In genomic region chr9:51908838-51909237, GRCm38 (mm10) we compare ENCODE assay signal across 9 mouse cellular contexts. TPM values are rescaled to one million over a fixed set of nuclear protein-coding genes. Genes with fewer than 3 reads are reported as not detected.
A peak's percentile ranks its signal among the peaks of the same experiment; 100 is the strongest.
DNase-seq lines count a peak whose midpoint lies in the region; ATAC-seq and TF ChIP-seq lines count a peak whose summit lies in the region.
"Had no signal": no experiment of that assay in that cellular context is flagged by ENCODE, and none has a peak within 500 bp of the region (broad histone marks: within the 10 kb centered on the region; RNA-seq: fewer than 3 reads in every experiment).

No protein-coding gene starts in this region.

- peaks cover 0 to 3% of the 10 kb centered on the region in 2 experiments for H3K27me3 ChIP-seq in MEL (ENCODE audit: control insufficient read depth in 1 of 2, insufficient read depth in 2 of 2, low read length in 2 of 2)
- no peaks in the 10 kb centered on the region for H3K27me3 ChIP-seq in forebrain, embryonic 12.5 days
- no peaks in the 10 kb centered on the region for H3K27me3 ChIP-seq in lung, embryonic 16.5 days (ENCODE audit: control insufficient read depth, insufficient read depth, low read depth, low read length)

- no peaks in the 10 kb centered on the region for H3K36me3 ChIP-seq in MEL (ENCODE audit: control insufficient read depth in 1 of 2, insufficient read depth in 2 of 2, low read length in 2 of 2)
- no peaks in the 10 kb centered on the region for H3K36me3 ChIP-seq in forebrain, embryonic 12.5 days (replicated peaks)
- no peaks in the 10 kb centered on the region for H3K36me3 ChIP-seq in lung, embryonic 16.5 days (ENCODE audit: control insufficient read depth, insufficient read depth, low read length)

- 31% methylated on average over 2 of the region's 2 CpGs for WGBS in forebrain, embryonic 12.5 days
- WGBS in lung, embryonic 16.5 days: 3% methylated on average over 2 of the region's 2 CpGs

- H3K4me1 ChIP-seq in MEL (ENCODE audit: control insufficient read depth in 1 of 2, insufficient read depth in 2 of 2, low read length in 2 of 2): no peaks in the 10 kb centered on the region
- no peaks in the 10 kb centered on the region for H3K4me1 ChIP-seq in forebrain, embryonic 12.5 days
- H3K4me1 ChIP-seq in lung, embryonic 16.5 days (replicated peaks; ENCODE audit: control insufficient read depth, insufficient read depth, low read length): 0 out of 2 replicates have a peak, but pooled peaks cover 2% of the 10 kb centered on the region

- intact Hi-C loops in heart, postnatal 14 days (cut with DNase I): loop anchor here (1.0 to 5.0 kb wide), 3 partner anchors 142 to 747 kb away; partner anchors contain the start of gene Arhgap20

- H3K9ac ChIP-seq in MEL (ENCODE audit: control insufficient read depth, low read depth, low read length, poor library complexity, severe bottlenecking): no peak overlapping the region
- no peak overlapping the region for H3K9ac ChIP-seq in forebrain, embryonic 12.5 days
- H3K9ac ChIP-seq in lung, embryonic 16.5 days (ENCODE audit: low read length): no peak overlapping the region

- H3K27ac ChIP-seq in MEL (ENCODE audit: control insufficient read depth, low read depth, low read length): no peak overlapping the region
- H3K27ac ChIP-seq in forebrain, embryonic 12.5 days: no peak overlapping the region
- no peak overlapping the region for H3K27ac ChIP-seq in lung, embryonic 16.5 days (ENCODE audit: low read length)
- H3K27ac ChIP-seq: macrophage had no signal

- H3K4me3 ChIP-seq in MEL (ENCODE audit: control insufficient read depth in 1 of 2, insufficient read depth in 1 of 2, low read depth in 2 of 2, low read length in 2 of 2): no peak overlapping the region
- no peak overlapping the region for H3K4me3 ChIP-seq in forebrain, embryonic 12.5 days (replicated peaks)
- no peak overlapping the region for H3K4me3 ChIP-seq in lung, embryonic 16.5 days (ENCODE audit: low read length)

- H3K79me2 ChIP-seq in MEL (ENCODE audit: control insufficient read depth, insufficient read depth, low read length, poor library complexity): no peaks in the 10 kb centered on the region

- no peak for TF ChIP-seq POLR2A in MEL (IDR thresholded peaks at IDR 0.05; ENCODE audit: control insufficient read depth in 1 of 2, insufficient read depth in 1 of 2, low read depth in 1 of 2, low read length in 2 of 2, poor library complexity in 1 of 2)

- peak; percentile 73; the same call in 1 of the 2 replicates for ATAC-seq in forebrain, embryonic 12.5 days (ENCODE audit: low FRiP score)
- peak; percentile 91 for ATAC-seq in lung, embryonic 16.5 days (ENCODE audit: low read depth)

- H3K9me3 ChIP-seq in MEL (replicated peaks; ENCODE audit: insufficient read depth, low read length): no peaks in the 10 kb centered on the region
- H3K9me3 ChIP-seq in forebrain, embryonic 12.5 days: no peaks in the 10 kb centered on the region
- H3K9me3 ChIP-seq in lung, embryonic 16.5 days (ENCODE audit: control insufficient read depth, low read length): no peaks in the 10 kb centered on the region

- peak; percentile 72 for TF ChIP-seq RAD21 in MEL (IDR thresholded peaks at IDR 0.05; ENCODE audit: low read depth, low read length)

- TF ChIP-seq EP300 in MEL (IDR thresholded peaks at IDR 0.05; ENCODE audit: low read depth in 1 of 2, low read length in 2 of 2): no peak

- DNase-seq in MEL (ENCODE audit: low read depth, low spot score): peak; percentile 77
- DNase-seq in c-Kit-positive CD71-positive TER-119-negative erythroid progenitor cells, embryonic 14.5 days (ENCODE audit: low read depth): peak; percentile 45
- peak; percentile 68 to 75 for DNase-seq in heart, postnatal 14 days
- peak; percentile 42 to 86 for DNase-seq in layer of hippocampus, adult 8-10 months (ENCODE audit: low spot score in 2 of 2)
- DNase-seq in retina, embryonic 14.5 days (ENCODE audit: low spot score): peak; percentile 92
- peak; percentile 86 for DNase-seq in thymus, postnatal 4 days

- no peak overlapping the region for H3K4me2 ChIP-seq in forebrain, embryonic 12.5 days
- no peak overlapping the region for H3K4me2 ChIP-seq in lung, embryonic 16.5 days (ENCODE audit: low read depth, low read length)

- peak; percentile 64 to 82 (median 72) for TF ChIP-seq CTCF in MEL (IDR thresholded peaks at IDR 0.05 in 2 of 3, conservative IDR thresholded peaks at IDR 0.05 in 1 of 3; ENCODE audit: control insufficient read depth in 1 of 3, insufficient read depth in 1 of 3, low read depth in 2 of 3, low read length in 3 of 3, poor library complexity in 1 of 3, severe bottlenecking in 1 of 3)

TF ChIP-seq in MEL, 35 proteins besides CTCF, POLR2A, EP300 and RAD21:
- no peak for TF ChIP-seq USF1 (IDR thresholded peaks at IDR 0.05; ENCODE audit: low read depth, low read length)
- no peak for TF ChIP-seq BHLHE40 (IDR thresholded peaks at IDR 0.05; ENCODE audit: borderline replicate concordance, low read depth, low read length)
- TF ChIP-seq MAX (IDR thresholded peaks at IDR 0.05; ENCODE audit: low read length): no peak
- TF ChIP-seq ZNF384 (IDR thresholded peaks at IDR 0.05; ENCODE audit: low read depth, low read length): no peak
- no peak for TF ChIP-seq ETS1 (IDR thresholded peaks at IDR 0.05; ENCODE audit: low read depth, low read length)
- peak; percentile 59 for TF ChIP-seq ZC3H11A (IDR thresholded peaks at IDR 0.05; ENCODE audit: low read depth, low read length)
- no peak for TF ChIP-seq UBTF (IDR thresholded peaks at IDR 0.05; ENCODE audit: borderline replicate concordance, insufficient read depth, low read depth, low read length)
- no peak for TF ChIP-seq NELFE (IDR thresholded peaks at IDR 0.05; ENCODE audit: low read depth, low read length)
- TF ChIP-seq GATA1 (IDR thresholded peaks at IDR 0.05; ENCODE audit: low read depth, low read length): peak; percentile 22; the same call in 1 of the 2 replicates
- TF ChIP-seq USF2 (IDR thresholded peaks at IDR 0.05; ENCODE audit: borderline replicate concordance in 1 of 2, insufficient read depth in 1 of 2, low read depth in 1 of 2, low read length in 2 of 2): no peak
- no peak for TF ChIP-seq POLR2AphosphoS2 (IDR thresholded peaks at IDR 0.05; ENCODE audit: low read length)
- no peak for TF ChIP-seq TCF12 (IDR thresholded peaks at IDR 0.05; ENCODE audit: low read depth, low read length)
- TF ChIP-seq TAL1 (IDR thresholded peaks at IDR 0.05; ENCODE audit: low read length): no peak
- no peak for TF ChIP-seq ZKSCAN1 (IDR thresholded peaks at IDR 0.05; ENCODE audit: low read depth, low read length)
- no peak for TF ChIP-seq MEF2A (IDR thresholded peaks at IDR 0.05; ENCODE audit: extremely low read depth, insufficient replicate concordance, low read depth, low read length, poor library complexity, severe bottlenecking)
- TF ChIP-seq RCOR1 (IDR thresholded peaks at IDR 0.05; ENCODE audit: low read depth, low read length): no peak
- no peak for TF ChIP-seq ZMIZ1 (IDR thresholded peaks at IDR 0.05; ENCODE audit: low read depth, low read length)
- no peak for TF ChIP-seq MYC (IDR thresholded peaks at IDR 0.05; ENCODE audit: low read depth, low read length)
- no peak for TF ChIP-seq TBP (IDR thresholded peaks at IDR 0.05; ENCODE audit: low read depth, low read length)
- peak; percentile 94 for TF ChIP-seq SMC3 (IDR thresholded peaks at IDR 0.05; ENCODE audit: low read depth, low read length)
- TF ChIP-seq GABPA (IDR thresholded peaks at IDR 0.05; ENCODE audit: low read depth, low read length): no peak
- no peak for TF ChIP-seq MYB (IDR thresholded peaks at IDR 0.05; ENCODE audit: low read depth, low read length)
- no peak for TF ChIP-seq MXI1 (IDR thresholded peaks at IDR 0.05; ENCODE audit: low read depth, low read length)
- no peak for TF ChIP-seq MAFK (IDR thresholded peaks at IDR 0.05; ENCODE audit: borderline replicate concordance, low read depth, low read length)
- no peak for TF ChIP-seq E2F4 (IDR thresholded peaks at IDR 0.05; ENCODE audit: borderline replicate concordance, low read depth, low read length)
- no peak for TF ChIP-seq SIN3A (IDR thresholded peaks at IDR 0.05; ENCODE audit: low read length)
- TF ChIP-seq NRF1 (IDR thresholded peaks at IDR 0.05; ENCODE audit: insufficient read depth, low read depth, low read length, poor library complexity, severe bottlenecking): no peak
- 0 out of 2 replicates have a peak, but pooled peaks have one; percentile 21 for TF ChIP-seq ELF1 (IDR thresholded peaks at IDR 0.05; ENCODE audit: low read depth, low read length)

RNA-seq across cellular contexts. Expression of gene Fdx1, which starts 54.5 kb away (rescaled TPM):
- 39.0 and 39.3 TPM in 2 replicates for total RNA-seq in MEL (2012; rRNA removed)
- 10 to 100 TPM in 1 of 2 experiments, not detected in 1; 40.4 TPM for polyA plus RNA-seq in MEL (2012; ENCODE audit: insufficient read depth in 1 of 2, insufficient read length in 2 of 2, low read depth in 1 of 2, low replicate concordance in 2 of 2, missing spikeins in 1 of 2)
- polyA plus RNA-seq in forebrain, embryonic 12.5 days (2016; fragmentation: Nextera tagmentation; extraction: Ambion mirVana): 48.7 and 50.6 TPM in 2 replicates
- 10 to 100 TPM; 98.1 to 99.2 TPM for total RNA-seq in heart, postnatal 14 days (2021)
- 10 to 100 TPM; 16.4 to 18.8 (median 17.4) TPM for total RNA-seq in layer of hippocampus, adult 8-10 months (2022)
- polyA plus RNA-seq in lung, embryonic 16.5 days (2015; fragmentation: Nextera tagmentation; extraction: Ambion mirVana): 115 and 117 TPM in 2 replicates
